Mouse (Mus musculus) kidney, embryonic 14.5 days (tissue): ENCODE measurements around the gene Doc2a. TPM values are rescaled to one million over a fixed set of nuclear protein-coding genes. Genes with fewer than 3 reads are reported as not detected.

Source experiments
- ATAC-seq: fragments of 200-750 bp; cut with Nextera tagmentation; 2 replicates; pipeline ENCODE4 v1.8.0; 2017; ENCODE audit warnings: moderate number of reproducible peaks, mild to moderate bottlenecking, moderate TSS enrichment, moderate library complexity; ENCODE audit not compliant: low FRiP score, low TSS enrichment
- H3K27ac ChIP-seq: fragments of 300-500 bp; sonication (generic); 2 replicates; pipeline ENCODE4 v1.5.1; 2014; ENCODE audit warnings: low read depth, mild to moderate bottlenecking, low read length, moderate library complexity, mixed read lengths
- H3K27me3 ChIP-seq: fragments of 300-500 bp; sonication (generic); 2 replicates; pipeline ENCODE4 v1.6.1; 2014; ENCODE audit warnings: mild to moderate bottlenecking, low read length; ENCODE audit not compliant: control insufficient read depth, insufficient read depth
- H3K36me3 ChIP-seq: fragments of 300-500 bp; sonication (generic); 2 replicates; pipeline ENCODE4 v1.6.1; 2014; ENCODE audit warnings: low read length, mixed read lengths; ENCODE audit not compliant: control insufficient read depth, insufficient read depth
- H3K4me1 ChIP-seq: fragments of 300-500 bp; sonication (generic); 2 replicates; pipeline ENCODE4 v1.6.1; 2014; ENCODE audit warnings: low read length, mixed read lengths; ENCODE audit not compliant: control insufficient read depth, insufficient read depth
- H3K4me2 ChIP-seq: fragments of 300-500 bp; sonication (generic); replicated peaks from 2 replicates; pipeline ENCODE4 v1.6.1; 2014; ENCODE audit warnings: low read depth, mild to moderate bottlenecking, low read length
- H3K4me3 ChIP-seq: fragments of 300-500 bp; sonication (generic); 2 replicates; pipeline ENCODE4 v1.5.1; 2014; ENCODE audit warnings: mild to moderate bottlenecking, low read length
- H3K9ac ChIP-seq: fragments of 300-500 bp; sonication (generic); 2 replicates; pipeline ENCODE4 v1.6.1; 2014; ENCODE audit warnings: low read depth, mild to moderate bottlenecking, low read length, moderate library complexity
- H3K9me3 ChIP-seq: fragments of 300-500 bp; sonication (generic); 2 replicates; pipeline ENCODE4 v1.6.1; 2016; ENCODE audit warnings: low read length; ENCODE audit not compliant: control insufficient read depth
- WGBS: fragments of 180-500 bp; shearing (Covaris S2); extraction: QIAGEN DNeasy Blood & Tissue Kit; methylation state at CpG from one replicate; pipeline ENCODE4 v1.1.7; 2014; 5-methylcytosine and 5-hydroxymethylcytosine counted together
- polyA plus RNA-seq: library from polyadenylated mRNA; unstranded; fragments of >200 nt; fragmentation: Nextera tagmentation; extraction: Ambion mirVana; gene quantifications from 2 replicates; pipeline ENCODE4 v1.2.1, GENCODE M21; 2014

The Doc2a gene
- polyA plus RNA-seq, 1 experiment from 2014 or later, result 8.8 TPM

DNA sequence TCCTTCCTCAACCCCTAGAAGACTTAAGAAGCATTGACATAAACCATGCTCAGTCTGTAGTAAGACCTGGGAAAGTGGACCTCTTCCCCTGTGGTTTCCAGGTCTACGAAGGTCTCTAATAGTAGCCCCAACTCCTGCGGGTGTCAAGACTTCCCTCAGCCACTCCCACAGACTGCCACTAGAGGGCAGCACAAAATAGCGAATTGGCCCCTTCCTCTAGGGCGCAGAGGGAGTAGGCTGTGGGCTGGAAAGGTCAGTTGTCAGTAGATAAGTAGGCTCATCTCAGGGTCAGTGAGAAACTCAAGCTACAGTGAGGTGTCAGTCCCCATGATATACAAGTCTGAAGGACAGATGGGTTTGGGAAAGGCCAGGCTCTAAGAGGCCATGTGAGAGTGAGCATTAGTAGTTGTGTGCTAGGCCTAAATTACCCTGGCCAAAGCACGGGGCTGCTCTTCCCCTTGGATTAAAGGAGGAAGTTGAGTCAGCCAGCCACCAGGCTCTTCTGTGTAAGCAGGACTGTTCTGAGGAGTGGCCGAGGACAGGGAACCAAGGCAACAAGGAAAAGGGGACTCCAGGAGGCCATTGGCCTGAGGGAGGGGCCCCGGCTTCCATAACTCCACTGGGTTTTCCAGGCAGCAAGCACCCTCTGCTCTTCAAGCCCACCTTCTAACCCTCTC, 25.2 kb upstream of the Doc2a start:
- H3K27me3 ChIP-seq, result peaks cover 15% of the 10 kb centered on the region
- ATAC-seq, result peak; percentile 44
- WGBS, result 22% methylated on average over 7 of the region's 7 CpGs
- no peaks in the 10 kb centered on the region for H3K36me3 ChIP-seq
- no peak overlapping the region for H3K4me3 ChIP-seq
- H3K4me2 ChIP-seq, result no peak overlapping the region
- H3K9ac ChIP-seq, result no peak overlapping the region
- 0 out of 2 replicates have a peak, but pooled peaks cover 3% of the 10 kb centered on the region for H3K4me1 ChIP-seq
- H3K9me3 ChIP-seq, result no peaks in the 10 kb centered on the region
- H3K27ac ChIP-seq, result no peak overlapping the region

DNA sequence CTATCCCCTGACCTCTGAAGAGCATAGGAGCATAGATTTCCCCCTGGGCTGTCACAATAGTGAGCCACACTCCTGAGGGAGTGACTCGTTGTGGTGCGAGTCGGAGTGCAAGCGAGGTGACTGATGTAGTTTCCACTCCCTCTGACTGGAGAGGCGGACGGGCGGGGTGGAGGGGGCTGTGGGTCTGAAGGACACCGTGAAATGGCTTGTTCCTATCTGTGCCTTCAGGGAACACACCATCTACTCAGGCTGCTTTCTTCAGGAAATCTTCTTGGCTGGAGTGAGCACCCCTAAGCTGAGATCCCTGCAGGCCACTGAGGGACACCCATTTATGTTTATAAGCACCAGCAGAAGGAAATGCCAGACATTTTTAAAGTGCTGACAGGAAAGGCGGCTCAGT, 24.5 kb upstream of the Doc2a start:
- Histone ChIP-seq H3K27me3 (peaks cover 15% of the 10 kb centered on the region), H3K4me2 (no peak overlapping the region), H3K36me3 (no peaks in the 10 kb centered on the region), H3K9ac (no peak overlapping the region), H3K4me3 (0 out of 2 replicates have a peak overlapping the region, but pooled peaks have one; percentile 24), H3K27ac (no peak overlapping the region), H3K4me1 (0 out of 2 replicates have a peak, but pooled peaks cover 3% of the 10 kb centered on the region), H3K9me3 (no peaks in the 10 kb centered on the region)
- 15% methylated on average over 9 of the region's 9 CpGs for WGBS
- 0 out of 2 replicates have a peak, but pooled peaks have one; percentile 6 for ATAC-seq

DNA sequence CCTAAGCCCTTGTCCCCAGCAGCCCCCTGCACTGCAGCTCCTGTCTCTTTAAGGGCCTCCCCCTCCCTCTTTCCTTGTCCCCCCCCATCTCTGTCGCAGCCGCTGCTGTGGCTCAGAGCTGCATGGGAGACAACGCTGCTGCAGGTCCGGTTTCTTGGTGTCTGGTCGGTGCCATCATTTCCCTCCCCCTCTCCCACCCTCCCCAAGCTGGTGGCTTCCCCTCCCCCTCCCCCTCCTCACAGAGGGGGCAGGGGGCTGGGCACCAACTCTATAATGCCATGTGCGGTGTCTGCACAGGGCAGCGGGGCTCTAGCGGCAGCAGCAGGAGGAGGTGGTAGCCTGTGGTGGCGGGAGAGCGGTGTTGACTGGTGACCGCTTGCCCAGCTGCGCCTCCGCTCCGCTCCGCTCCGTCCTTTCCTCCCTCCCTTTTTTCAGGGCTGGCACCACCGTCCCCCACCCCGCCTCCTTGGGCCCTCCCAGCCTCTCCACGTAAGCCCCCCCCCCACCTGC, 24.0 kb upstream of the Doc2a start:
- no peak overlapping the region for H3K27ac ChIP-seq
- H3K36me3 ChIP-seq, result no peaks in the 10 kb centered on the region
- 0 out of 2 replicates have a peak overlapping the region, but pooled peaks have one; percentile 40 for H3K9ac ChIP-seq
- 0 out of 2 replicates have a peak, but pooled peaks cover 3% of the 10 kb centered on the region for H3K4me1 ChIP-seq
- 0 out of 2 replicates have a peak, but pooled peaks have one; percentile 36 for ATAC-seq
- peaks cover 15% of the 10 kb centered on the region for H3K27me3 ChIP-seq
- H3K4me3 ChIP-seq, result peak overlapping the region; percentile 24
- peak overlapping the region; percentile 55 for H3K4me2 ChIP-seq
- WGBS, result 0% methylated on average over 9 of the region's 19 CpGs
- no peaks in the 10 kb centered on the region for H3K9me3 ChIP-seq

DNA sequence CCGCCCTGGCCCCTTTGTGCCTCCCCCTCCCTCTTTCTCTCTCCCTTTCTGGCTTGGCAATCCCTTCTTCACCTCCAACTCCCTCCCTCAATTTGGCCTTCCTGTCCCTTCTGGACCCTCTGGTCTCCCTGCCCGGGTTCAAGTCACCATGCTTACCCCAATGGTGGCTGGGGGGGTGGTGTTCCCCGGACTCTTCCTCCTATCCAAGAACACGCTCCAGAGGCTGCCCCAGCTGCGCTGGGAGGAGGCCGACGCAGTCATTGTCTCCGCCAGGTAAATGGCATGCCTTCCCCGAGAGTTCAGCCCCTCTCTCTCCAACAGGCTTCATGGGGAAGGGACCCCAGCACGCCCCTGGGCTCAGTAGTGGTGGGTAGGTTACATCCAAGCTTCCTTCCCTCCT, 23.3 kb upstream of the Doc2a start:
- no peak overlapping the region for H3K27ac ChIP-seq
- H3K4me3 ChIP-seq, result no peak overlapping the region
- no peak overlapping the region; the same call in 1 of the 2 replicates for H3K4me2 ChIP-seq
- H3K36me3 ChIP-seq, result no peaks in the 10 kb centered on the region
- no peaks in the 10 kb centered on the region for H3K9me3 ChIP-seq
- ATAC-seq, result no peak
- peaks cover 16% of the 10 kb centered on the region for H3K27me3 ChIP-seq
- WGBS, result 17% methylated on average over 10 of the region's 10 CpGs
- H3K9ac ChIP-seq, result no peak overlapping the region
- 0 out of 2 replicates have a peak, but pooled peaks cover 3% of the 10 kb centered on the region for H3K4me1 ChIP-seq

DNA sequence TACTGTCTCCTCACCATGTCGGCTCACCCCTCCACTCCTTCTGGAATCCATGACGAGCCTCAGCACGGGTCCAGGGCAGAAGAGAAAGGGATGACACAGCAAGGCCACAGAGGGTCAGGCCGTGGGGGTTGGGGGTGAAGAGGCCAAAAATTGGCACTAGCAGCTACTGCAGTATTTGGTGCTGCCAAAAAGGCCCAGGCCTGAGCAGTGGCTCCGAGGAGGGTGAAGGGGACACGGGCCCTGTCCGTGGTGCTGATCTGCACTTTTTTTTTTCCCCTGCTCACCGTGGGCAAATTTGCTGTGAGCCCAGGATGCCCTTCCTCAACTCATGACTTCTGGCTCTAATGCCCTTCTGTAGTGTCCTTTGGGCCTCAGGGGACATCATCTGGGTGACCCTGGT, 21.8 kb upstream of the Doc2a start:
- H3K36me3 ChIP-seq, result no peaks in the 10 kb centered on the region
- no peaks in the 10 kb centered on the region for H3K9me3 ChIP-seq
- peaks cover 19% of the 10 kb centered on the region for H3K27me3 ChIP-seq
- ATAC-seq, result no peak
- no peak overlapping the region for H3K4me2 ChIP-seq
- no peak overlapping the region for H3K27ac ChIP-seq
- H3K4me1 ChIP-seq, result 0 out of 2 replicates have a peak, but pooled peaks cover 3% of the 10 kb centered on the region
- no peak overlapping the region for H3K4me3 ChIP-seq
- 26% methylated on average over 8 of the region's 8 CpGs for WGBS
- H3K9ac ChIP-seq, result no peak overlapping the region

DNA sequence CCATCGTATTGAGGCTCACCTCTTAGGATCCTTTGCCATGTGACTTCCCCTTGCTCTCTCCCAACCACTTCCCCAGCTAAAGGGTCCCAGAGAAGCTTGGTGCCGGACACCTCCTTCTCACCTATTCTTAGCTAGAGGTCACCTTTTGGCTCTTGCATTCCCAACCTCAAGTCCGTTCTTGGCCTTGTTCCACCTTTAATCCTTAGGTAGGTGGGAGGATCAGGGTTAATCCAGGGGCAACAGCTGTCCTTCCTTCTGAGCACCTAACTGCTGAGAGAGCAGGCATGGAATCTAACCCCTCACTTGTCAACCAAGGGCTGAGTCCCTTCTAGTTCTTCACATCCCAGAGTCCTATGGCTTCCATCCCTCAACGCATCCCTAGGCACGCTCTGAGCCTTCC, 21.3 kb upstream of the Doc2a start:
- H3K36me3 ChIP-seq, result no peaks in the 10 kb centered on the region
- H3K4me2 ChIP-seq, result no peak overlapping the region
- no peak overlapping the region for H3K4me3 ChIP-seq
- H3K27me3 ChIP-seq, result peaks cover 19% of the 10 kb centered on the region
- H3K9ac ChIP-seq, result no peak overlapping the region
- no peak for ATAC-seq
- H3K27ac ChIP-seq, result no peak overlapping the region
- no peaks in the 10 kb centered on the region for H3K9me3 ChIP-seq
- 64% methylated on average over 5 of the region's 5 CpGs for WGBS
- 0 out of 2 replicates have a peak, but pooled peaks cover 3% of the 10 kb centered on the region for H3K4me1 ChIP-seq

DNA sequence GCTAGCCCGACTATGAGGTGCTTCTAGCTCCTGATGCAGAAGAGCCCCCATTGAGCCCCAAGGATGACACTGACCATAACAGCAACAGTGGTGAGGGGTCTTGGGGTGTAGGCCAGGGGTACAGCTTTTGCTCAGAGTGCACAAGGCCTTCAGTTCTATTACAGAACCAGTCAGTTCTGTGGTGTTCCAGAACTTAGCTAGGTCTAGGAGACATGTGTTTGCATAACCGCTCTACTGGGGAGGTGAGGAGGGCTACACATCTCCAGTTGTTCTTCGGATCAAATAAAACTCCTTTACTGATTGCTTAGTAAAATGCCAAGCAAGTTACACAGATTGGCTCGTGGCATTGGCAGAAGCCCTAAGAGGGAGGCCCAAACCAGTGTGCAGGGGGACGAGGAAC, 15.7 kb upstream of the Doc2a start, which contains the start of gene 4930451I11Rik:
TSS of gene 4930451I11Rik (minus strand) at position 101 of the 400 bp plus-strand sequence.
- Histone ChIP-seq H3K9ac (peak within 1 kb of the TSS; percentile 52), H3K36me3 (no peaks in the 10 kb centered on the region), H3K9me3 (no peaks in the 10 kb centered on the region), H3K27me3 (0 out of 2 replicates have a peak, but pooled peaks cover 4% of the 10 kb centered on the region), H3K27ac (no peak within 1 kb of the TSS), H3K4me3 (peak within 1 kb of the TSS; percentile 24), H3K4me1 (0 out of 2 replicates have a peak, but pooled peaks cover 5% of the 10 kb centered on the region), H3K4me2 (peak within 1 kb of the TSS; percentile 50)
- 66% methylated on average over 5 of the region's 5 CpGs for WGBS
- no peak for ATAC-seq

DNA sequence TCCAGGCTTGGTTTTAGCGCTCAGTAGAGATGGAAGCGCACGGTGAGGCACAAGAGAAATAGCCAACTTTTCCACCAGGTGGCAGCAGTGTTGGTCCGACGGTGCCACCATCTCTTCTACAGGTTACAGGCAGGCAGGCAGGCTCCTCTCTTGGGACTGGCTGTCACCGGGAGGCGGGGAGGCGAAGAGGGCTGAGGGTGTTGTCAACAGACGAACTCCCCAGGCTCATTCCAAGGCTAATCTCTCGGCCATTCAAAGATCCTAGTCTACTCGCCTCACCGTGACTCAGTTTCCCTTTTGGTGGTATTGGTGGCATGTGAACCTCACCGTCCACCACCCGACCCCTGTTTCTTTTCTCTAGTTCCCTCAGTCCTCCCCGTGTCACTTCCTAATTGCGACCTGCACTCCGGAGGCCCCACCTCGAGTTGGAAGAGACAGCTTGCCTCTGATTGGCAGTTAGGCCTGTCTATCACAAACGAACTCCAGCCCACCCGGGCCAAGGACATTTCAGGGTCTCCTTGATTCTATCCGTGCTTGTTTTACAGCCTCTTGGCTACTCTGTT, 15.1 kb upstream of the Doc2a start:
- Histone ChIP-seq H3K9ac (peak overlapping the region; percentile 52), H3K4me3 (peak overlapping the region; percentile 24), H3K9me3 (no peaks in the 10 kb centered on the region), H3K27ac (no peak overlapping the region), H3K36me3 (no peaks in the 10 kb centered on the region), H3K4me2 (peak overlapping the region; percentile 50), H3K27me3 (0 out of 2 replicates have a peak, but pooled peaks cover 4% of the 10 kb centered on the region), H3K4me1 (0 out of 2 replicates have a peak, but pooled peaks cover 5% of the 10 kb centered on the region)
- WGBS, result 1% methylated on average over 21 of the region's 21 CpGs
- ATAC-seq, result peak; percentile 89

DNA sequence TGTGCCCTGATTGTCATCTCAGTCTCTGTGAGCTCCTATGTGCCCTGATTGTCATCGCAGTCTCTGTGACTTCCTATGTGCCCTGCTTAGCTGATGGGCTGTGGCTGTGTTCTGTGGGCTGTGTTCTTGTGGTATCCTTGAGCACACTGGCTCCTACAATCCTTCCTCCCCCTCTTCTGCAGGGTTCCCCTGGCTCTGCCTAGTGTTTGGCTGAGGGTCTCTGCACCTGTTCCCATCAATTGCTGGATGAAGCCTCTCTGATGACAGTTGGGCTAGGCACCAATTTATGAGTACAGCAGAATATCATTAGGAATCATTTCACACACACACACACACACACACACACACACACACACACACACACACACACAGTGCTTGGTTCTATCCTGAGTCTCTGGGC, 13.9 kb upstream of the Doc2a start:
- no peaks in the 10 kb centered on the region for H3K36me3 ChIP-seq
- 90% methylated on average over 1 of the region's 1 CpGs for WGBS
- no peak for ATAC-seq
- H3K27ac ChIP-seq, result no peak overlapping the region
- H3K4me2 ChIP-seq, result no peak overlapping the region
- H3K9me3 ChIP-seq, result no peaks in the 10 kb centered on the region
- 0 out of 2 replicates have a peak, but pooled peaks cover 5% of the 10 kb centered on the region for H3K4me1 ChIP-seq
- H3K9ac ChIP-seq, result no peak overlapping the region
- H3K27me3 ChIP-seq, result 0 out of 2 replicates have a peak, but pooled peaks cover 4% of the 10 kb centered on the region
- no peak overlapping the region for H3K4me3 ChIP-seq
